Mouse (Mus musculus) left cerebral cortex, adult 8-10 months (tissue): ENCODE data around the gene Rad51. TPM values are rescaled to one million over a fixed set of nuclear protein-coding genes. Genes with fewer than 3 reads are reported as not detected.

ENCODE experiments used
- DNase-seq, 2 experiments: peaks; one replicate each; pipeline ENCODE4 v3.0.0; 2022; ENCODE audit warnings: low spot score in 2 of 2
- total RNA-seq, 4 experiments: library from RNA; stranded (reverse); gene quantifications; 2 replicates each; pipeline ENCODE4 v1.2.4; 2022

Gene Rad51
- total RNA-seq = 1 to 10 TPM in 2 of 4 experiments, under 1 TPM in 2; 0.54 to 4.2 (median 1.2) TPM

DNA sequence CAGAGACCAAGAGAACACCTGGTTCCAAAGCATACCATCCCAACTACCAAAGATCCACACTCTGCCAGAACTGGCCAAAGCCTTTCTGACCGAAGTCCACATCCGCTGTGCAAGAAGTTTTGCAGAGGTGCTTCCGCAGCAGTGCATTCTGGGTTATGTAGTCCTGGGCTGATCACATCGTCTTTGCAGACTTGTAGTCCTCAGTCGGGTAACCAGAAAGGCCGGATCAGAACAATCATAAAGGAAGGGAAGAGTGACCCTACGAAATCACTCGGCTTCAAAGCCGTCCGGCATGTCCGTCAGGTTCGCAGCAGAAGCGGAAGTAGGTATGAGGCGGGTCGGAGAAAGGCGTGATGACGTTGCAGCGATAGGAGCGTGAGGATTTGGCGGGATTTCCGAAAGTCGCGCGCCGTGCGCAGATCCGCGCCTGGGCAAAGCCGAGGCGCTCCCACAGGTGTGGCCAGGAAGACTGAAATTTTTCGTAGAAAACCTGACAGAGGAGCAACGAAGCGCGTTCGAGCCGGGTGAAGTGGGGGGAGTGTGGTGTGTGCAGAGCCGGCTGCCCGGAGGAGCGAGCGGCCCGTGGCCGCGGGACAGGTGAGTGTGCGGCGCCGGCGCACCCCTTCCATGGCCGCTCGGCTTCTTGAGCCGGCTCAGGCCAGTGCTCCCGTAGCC is at the start of gene Rad51:
Gene Rad51, plus strand, starts transcription at position 356 of the 675 bp plus-strand sequence.
- peak; percentile 81 to 88 for DNase-seq

DNA sequence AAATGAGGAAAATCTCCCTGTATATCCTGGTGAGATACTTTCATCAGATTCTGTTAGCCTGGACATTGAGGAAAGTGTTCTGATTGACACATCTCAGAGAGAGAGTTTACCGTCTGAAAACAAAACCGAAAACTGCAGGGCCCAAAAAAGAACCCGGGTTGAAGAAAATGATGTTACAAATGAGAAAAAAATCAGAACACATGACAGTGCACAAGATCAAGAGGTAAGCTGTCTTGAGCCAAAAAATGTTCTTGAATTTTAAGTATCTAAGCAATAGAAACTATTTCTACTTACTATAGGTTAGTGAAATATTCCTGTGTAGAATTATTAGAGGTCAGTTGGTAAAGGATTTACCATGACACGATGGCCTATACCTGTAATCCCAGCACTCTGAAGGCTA is 40.2 kb upstream of the Rad51 start:
- DNase-seq = no peak

DNA sequence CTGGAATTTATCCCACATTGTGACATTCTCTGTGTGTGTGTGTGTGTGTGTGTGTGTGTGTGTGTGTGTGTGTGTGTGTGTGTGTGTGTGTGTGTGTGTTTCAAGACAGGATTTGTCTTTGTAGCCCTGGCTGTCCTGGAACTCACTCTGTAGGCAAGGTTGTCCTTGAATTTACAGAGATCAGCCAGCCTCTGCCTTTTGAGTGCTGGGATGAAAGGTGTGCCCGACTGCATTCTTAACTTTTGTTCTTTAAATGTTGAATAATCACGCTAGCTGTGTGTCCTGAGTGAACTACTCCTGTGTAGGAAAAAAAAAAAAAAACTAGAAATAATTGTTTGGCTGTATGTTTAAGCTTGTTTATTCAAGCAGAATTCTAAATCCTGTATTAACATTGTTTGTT is 26.4 kb upstream of the Rad51 start:
- no peak for DNase-seq

DNA sequence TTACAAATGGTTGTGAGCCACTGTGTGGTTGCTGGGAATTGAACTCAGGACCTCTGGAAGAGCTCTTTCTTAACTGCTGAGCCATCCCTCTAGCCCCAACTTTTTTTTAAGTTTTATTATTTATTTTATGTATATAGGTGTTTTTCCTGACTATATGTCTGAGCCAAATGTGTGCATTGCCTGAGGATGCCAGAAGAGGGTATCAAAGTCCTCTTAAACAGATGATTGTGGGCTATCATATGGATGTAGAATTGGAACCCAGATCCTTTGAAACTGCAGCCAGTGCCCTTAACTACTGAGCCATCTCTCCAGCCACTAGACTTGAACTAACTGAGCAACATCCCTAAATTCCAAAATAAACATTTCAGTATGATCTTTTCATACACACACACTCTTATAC is 11.0 kb upstream of the Rad51 start:
- DNase-seq = no peak

DNA sequence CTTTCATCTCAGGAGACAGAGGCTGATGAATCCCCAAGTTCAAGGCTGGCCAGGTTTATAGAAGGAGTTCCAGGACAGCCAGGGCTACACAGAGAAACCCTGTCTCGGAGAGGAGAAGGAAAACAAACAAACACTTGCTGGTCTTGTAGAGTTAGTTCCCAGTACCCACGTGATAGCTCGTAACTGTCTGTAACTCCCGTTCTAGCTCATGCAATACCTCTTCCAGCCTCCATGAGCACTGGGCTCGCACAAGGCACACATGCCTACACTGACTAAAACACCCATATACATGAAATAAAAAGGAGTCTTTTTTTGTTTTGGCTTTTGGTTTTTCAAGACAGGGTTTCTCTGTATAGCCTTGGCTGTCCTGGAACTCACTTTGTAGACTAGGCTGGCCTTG is 6.0 kb upstream of the Rad51 start:
- no peak for DNase-seq

DNA sequence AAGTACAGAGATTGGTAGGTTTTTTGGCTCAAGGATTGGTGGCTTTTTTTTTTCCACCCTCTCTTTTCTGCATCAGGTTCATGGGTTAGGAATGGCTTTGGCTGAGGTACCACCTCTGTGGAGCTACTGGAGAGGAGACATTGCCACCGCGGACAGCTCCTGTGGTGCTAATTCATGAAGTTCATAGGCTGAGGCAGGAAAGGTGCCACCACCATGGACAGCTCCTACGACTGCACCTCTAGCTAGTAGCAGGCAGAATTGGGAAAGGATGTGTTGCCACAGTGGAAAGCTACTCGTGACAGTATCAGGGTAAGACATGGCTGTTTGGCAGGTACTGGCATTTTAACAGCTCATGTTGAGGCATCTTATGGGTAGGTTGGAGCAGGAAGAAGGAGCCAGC is 4.0 kb upstream of the Rad51 start:
- no peak for DNase-seq

DNA sequence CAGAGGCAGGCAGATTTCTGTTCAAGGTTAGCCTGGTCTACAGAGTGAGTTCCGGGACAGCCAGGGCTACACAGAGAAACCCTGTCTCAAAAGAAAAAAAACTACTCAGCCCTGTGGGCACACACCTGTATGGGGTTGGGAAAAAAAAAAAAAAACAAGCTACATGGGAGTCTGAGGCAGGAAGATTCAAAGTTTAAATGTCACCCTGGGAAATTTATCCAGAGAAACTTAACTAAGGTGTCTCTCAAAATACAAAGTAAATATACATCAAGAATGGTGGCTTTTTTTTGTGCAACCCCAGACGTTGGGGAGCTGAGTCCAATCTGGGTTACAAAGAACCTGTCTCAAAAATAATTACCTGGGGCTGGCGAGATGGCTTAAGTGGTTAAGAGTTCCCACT is 1.5 kb upstream of the Rad51 start:
- no peak for DNase-seq

DNA sequence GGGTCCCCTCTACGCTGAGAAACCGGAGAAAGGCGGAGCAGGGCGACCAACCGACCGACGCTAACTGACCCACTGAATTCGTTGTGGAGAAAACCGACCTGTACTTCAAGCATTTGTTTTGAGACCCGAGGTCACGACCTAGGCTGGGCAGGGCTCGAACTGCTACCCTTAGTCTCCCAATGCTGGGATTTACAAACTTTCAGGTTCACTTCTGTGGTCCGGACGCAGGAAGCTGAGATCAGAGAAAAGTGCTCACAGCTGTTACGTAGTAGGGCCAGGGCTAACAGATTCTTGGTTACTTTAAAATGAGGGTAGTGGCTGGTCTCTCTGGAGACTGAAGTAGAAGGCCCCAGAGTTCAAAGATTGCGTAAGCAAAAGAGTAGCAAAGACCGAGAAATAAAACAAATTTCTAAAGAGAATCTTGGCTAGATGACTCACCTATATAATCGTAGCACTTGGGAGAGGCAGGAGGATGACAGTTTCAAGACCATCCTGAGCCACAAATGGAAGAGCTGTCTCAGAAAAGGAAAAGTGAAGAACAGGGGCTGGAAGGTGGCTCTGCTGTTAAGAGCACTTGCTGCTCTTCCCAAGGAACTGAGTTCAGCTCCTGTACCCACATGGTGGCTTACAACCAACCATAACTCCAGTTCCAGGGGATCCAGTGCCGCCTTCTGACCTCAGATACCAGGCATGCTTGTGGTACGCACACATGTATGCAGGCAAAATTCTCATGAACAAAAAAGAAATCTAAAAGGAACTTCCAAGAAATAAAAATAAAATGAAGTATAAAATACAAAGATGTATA is 730 bp downstream of the Rad51 start:
- no peak for DNase-seq

DNA sequence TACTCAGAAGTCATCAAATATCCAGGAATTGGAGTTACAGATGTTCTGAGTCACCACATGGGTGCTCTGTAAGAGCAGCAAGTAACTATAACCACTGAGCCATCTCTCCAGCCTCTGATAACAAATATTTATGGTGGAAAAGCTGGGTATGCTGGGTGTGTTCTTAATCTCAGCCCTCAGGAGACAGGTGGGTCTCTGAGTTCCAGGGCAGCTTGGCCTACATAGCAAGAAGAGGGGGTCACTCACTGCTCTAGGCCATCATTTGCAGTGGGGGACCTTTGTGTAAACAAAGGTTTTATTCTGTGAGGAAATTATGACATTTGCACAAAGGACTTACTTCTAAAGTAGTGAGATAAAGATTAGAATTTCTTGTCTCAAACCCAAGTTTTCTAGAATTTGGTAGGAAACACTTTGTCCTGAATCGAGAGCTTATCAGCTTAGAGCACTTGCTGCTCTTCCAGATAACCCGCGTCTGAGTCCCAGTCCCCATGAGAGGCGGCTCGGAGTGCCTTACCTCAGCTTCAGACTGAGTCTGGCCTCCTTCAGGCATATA is 23.8 kb downstream of the Rad51 start:
- DNase-seq = no peak

DNA sequence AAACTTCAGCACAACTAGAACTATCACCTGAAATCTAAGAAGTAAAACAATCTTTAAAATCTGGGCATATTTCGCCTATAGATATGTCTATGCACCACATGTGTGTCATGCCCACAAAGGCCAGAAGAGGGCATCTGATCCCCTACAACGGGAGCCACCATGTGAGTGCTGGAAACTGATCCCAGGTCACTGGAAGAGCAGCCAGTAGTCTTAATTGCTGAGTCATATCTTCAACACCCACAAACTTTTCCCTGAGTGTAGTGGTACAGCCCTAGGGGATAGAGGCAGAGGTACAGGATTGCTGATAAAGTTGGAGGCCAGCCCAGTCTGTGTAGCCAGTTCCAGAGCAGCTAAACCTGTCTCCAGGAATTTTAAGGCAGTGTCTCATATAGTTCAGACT is 32.6 kb downstream of the Rad51 start:
- DNase-seq = no peak

DNA sequence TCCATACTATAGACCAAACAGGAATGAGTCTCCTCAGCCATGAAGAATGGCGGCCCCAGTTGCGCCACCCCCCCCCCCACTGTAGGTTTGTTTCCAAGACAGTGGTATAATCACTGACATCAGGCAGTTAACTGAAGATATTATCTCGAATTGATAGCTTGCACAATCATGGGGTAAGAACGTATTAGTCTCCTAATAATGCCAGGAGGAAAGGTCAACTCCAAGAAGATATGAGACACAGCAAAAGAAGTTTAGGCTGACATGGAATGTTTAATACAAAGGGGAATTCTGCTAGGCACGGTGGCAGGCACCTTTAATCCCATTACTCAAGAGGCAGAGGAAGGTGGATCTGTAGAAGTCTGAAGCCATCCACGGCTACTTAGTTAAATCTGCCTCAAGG is 33.8 kb downstream of the Rad51 start:
- DNase-seq = no peak

DNA sequence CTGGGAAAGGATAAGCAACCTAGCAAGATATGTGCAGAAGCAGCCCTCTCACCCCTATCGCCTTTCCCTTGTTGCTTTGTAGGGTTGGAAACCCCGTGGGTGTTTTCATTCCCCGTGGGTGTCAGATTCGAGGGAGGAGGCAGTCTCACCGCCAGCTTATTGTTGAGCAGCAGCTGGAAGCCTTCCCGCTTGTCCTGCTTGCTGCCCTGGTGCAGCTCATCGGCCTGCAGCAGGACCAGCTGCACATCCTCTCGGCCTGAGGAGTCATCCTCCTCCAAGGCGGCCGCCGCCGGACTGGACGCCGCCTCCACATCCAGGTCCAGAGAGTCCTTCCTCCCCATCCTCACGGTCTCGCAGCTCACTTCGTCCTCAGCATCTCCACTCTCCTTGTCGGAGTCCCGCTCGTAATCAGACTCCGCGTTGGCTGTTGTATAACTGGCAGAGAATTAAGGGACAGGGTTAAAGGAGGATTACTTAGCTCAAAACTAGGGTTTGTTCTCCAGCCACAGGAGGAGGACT is 34.6 kb downstream of the Rad51 start:
- DNase-seq = no peak

DNA sequence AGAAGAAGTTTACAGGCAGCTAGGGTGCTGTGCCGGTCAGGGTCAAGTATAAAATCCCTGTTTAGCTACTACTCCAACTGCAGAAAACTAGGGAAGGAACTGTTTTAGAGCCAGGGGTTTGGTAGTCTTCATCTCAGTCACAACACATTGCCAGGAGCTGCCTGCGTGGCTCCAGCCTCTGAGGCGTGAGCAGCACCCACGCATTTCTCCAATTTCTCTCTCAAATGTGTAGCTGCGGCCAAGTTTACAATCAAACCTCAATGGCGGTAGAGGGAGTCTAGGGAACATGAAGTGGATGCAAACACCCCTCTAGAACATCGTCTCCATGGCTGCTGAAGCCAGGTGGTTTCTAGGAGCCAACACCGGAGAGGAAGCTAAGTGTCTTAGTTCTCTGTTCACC is 35.2 kb downstream of the Rad51 start:
- peak in 1 of 2 experiments; percentile 36 for DNase-seq

DNA sequence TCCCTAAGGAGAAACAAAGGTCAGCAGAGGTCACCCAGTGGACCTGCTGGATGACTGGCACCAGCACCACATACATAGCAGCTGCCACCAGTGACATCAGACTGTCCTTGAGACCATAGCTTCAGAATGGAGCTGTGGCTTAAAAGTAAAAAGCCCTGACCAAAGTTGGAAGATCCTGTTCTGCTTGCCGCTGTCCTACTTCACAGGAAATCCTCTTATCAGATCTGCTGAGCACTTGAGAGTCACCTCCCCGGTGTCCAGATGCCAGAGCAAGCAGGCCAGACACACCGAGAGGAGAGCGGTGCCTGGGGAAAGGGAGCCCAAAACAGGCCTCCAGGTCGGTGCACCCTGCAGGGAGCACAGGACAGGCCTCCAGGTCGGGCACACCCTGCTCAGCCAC is 39.7 kb downstream of the Rad51 start:
- no peak for DNase-seq

DNA sequence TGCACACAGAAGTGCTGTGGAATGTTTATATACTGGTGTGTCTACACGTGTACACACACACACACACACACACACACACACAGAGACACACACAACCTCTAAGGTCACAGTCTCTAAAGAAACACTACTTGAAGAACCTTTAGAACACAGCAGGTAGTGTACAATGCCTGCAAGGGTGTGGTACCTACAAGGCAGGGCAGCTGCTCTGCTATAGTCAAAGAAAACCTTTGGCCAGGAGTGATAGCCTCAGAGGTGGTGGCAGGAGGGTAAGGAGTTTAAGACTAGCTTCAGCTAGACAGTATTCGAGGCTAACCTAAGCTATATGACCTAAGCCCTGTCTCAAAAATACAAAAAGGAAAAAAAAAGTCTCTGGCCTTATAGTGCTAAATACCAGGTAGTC is 42.1 kb downstream of the Rad51 start:
- DNase-seq = no peak

DNA sequence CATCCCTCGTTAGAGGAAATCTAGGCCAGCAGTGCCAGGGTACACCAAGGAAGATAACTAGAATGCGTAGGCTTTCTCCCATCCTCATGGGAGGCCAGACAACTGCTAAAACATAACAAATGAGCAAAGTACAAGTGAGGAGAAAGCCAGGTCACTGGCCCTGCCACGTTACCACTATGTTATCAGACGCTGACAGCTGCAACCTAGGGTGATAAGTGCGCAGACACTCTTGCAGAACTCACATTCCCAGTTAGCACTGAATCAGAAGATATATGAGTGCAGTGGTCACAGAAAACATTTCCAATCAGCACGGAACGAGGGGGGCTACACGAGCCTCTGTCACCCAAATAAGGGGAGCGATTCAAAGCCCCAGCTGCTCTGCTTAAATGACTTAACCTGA is 42.8 kb downstream of the Rad51 start:
- DNase-seq = no peak

DNA sequence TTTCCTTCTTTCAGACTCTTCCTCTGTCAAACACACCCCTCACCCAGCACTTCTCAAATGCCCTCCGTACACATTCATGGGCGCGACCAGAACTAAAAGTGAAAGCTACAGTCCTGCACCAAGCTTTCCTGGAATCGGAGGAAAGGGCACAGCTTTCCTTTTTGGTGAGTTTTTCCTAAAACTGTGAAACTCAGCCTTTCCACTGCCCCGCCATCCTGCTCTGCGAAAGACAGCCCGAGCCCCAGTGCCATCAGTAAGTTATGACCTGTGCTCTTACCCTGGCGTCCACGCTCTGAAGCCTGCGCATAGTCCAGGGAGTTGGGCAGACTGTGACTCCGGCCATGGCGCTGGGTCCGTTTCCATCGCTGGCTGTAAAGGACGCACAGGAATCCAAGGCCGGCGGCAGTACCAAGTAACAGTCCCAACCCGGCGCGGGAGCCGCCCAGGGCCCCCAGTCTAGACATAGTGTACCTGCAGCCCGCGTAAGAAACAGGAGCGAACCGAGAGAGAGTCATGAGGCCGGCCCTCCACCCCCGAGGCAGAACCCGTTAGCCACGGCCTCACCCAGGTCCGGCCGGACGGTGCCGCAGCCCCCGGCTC is 43.6 kb downstream of the Rad51 start:
- no peak for DNase-seq

DNA sequence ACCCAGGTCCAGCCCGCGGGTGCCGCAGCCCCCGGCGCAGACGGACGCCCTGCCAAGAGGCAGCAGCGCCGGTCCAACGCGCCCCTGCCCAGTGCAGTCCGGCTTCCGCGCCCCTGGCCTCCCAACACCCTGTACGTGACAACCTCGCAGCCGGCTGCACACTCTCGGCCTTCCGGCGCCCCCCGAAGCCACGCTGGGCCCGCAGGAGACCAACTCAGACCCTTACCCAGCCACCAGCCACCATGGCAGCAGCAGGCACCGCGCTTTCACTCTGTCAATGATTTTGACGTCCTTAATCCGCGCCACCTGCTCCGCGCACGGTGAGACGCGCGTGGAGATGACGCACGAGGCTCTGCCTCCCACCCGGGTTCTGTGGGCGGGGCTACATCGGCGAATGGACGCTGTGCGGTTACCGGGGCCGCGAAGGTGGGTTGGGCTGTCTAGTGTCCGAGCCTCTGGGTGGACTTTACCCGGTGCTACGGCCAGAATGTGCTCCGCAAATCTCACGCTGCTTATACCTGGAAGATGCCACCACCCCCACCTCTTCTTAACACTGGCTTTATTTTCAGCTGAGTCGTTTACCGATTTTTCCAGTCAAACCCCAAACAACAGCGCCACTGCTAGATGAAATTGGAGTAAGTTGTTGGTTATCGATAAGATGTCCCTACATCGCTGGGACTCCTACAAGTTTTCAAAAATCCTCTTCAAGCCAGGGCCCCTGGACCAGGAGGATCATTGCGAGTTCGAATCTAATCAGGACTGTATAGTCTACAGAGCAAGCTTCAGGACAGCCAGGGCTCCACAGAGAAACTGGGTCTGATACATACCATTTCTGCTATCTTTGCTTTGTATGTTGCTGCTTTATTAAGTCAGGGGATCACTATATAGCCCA is 44.3 kb downstream of the Rad51 start, which contains the start of gene Rmdn3:
Gene Rmdn3, minus strand, starts transcription at position 354 of the 892 bp plus-strand sequence.
- DNase-seq = peak; percentile 93 to 94

DNA sequence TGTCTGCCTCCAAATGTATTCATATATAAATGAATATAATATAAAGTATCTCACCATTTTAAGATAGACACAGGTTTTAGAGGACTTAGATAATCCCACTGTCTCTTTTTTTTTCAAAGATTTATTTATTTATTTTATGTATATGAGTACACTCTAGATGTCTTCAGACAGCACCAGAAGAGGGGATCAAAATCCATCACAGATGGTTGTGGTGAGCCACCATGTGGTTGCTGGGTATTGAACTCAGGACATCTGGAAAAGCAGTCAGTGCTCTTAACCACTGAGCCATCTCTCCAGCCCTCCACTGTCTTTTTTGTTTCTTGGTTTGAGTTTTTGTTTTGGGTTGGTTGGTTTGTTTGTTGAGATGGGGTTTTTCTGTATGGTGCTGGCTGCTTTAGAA is 45.2 kb downstream of the Rad51 start:
- DNase-seq = no peak

DNA sequence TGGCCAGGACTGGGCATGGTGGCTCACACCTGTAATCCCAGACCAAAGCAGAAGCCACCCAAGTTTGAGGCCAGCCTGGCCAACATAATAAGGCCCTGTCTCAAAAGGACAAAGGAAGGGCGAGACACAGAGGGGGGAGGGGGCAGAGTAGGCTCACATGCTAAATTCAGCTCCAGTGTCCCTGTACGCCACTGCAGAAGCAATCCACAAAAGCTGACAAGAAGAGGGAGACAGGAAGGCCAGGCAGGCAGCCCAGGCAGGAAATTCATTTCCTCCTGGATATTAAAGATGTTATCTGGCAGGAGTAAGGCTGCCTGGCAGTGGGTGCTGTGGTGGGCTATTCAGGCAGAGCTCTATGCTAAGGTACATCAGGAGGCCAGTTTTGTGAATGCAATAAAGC is 48.7 kb downstream of the Rad51 start:
- DNase-seq = no peak

DNA sequence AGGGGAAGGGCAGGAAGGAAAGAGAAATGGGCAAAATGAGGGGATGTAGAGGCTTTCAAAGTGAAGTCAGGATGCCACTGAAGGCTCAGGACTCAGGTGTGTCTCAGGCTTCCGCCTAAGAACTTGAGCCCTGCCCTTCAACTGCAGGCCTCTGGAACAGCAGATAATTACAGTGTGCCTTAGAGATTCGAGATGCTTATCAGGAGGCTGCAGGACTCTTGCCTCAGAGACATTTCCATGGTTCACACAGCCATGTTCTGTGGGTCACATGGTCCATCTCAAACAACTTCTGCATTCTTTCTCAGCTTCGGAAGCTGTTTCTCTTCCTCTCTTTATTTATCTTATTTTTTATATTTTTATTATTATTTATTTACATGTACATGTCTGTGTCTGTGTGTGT is 50.5 kb downstream of the Rad51 start:
- DNase-seq = no peak
